Mouse (Mus musculus) cerebellum, adult (tissue): Measurements from ENCODE around the gene E2f1.

ENCODE experiments used
- ATAC-seq: cut with Nextera tagmentation; 2 replicates; pipeline ENCODE4 v1.9.2; 2017; ENCODE audit warnings: mild to moderate bottlenecking, moderate library complexity, mixed read lengths; ENCODE audit not compliant: insufficient number of reproducible peaks, low FRiP score, low TSS enrichment

Gene E2f1

DNA sequence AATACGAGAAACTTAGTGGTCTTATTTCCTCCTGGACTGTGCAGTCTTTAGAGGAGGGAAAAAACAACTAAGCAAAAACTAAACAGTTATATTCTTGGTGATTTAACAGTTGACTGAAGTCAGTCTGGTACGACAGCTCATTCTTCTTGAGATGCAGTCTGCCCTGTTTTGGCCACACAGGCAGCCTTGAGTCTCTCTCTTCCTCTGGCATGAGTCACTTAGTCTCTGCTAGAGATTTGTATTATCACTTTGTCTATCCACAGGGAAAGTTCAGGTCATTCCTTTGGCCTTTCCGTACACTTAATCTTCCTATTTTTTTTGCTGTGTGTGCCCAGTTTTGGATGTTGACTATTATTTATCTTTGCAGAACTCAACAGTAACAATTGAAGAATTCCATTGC is 59.6 kb downstream of the E2f1 start:
- no peak for ATAC-seq
